Mouse (Mus musculus) MEL (cell line): ENCODE data around the gene Rfx1.

ENCODE experiments used
- CTCF ChIP-seq, 3 experiments: IDR thresholded peaks in 2 of 3; conservative IDR thresholded peaks in 1 of 3; 2 replicates each; pipeline ENCODE4 v1.5.1; 2011 to 2012; ENCODE audit warnings: low read length in 3 of 3, low read depth in 2 of 3, mild to moderate bottlenecking in 2 of 3, improper control_type of control experiment in 1 of 3, inconsistent platforms in 1 of 3, mixed read lengths in 1 of 3, moderate library complexity in 1 of 3; ENCODE audit not compliant: control insufficient read depth in 1 of 3, insufficient read depth in 1 of 3, poor library complexity in 1 of 3, severe bottlenecking in 1 of 3
- ELF1 ChIP-seq: IDR thresholded peaks from 2 replicates; pipeline ENCODE4 v1.6.1; 2014; ENCODE audit warnings: low read depth, mild to moderate bottlenecking, inconsistent platforms, low read length, improper control_type of control experiment, moderate library complexity
- EP300 ChIP-seq, 2 experiments: IDR thresholded peaks; 2 replicates each; pipeline ENCODE4 v1.6.1; 2011; ENCODE audit warnings: improper control_type of control experiment in 2 of 2, low read length in 2 of 2, low read depth in 1 of 2, mild to moderate bottlenecking in 1 of 2
- JUND ChIP-seq: IDR thresholded peaks from 2 replicates; pipeline ENCODE4 v1.6.1; 2011; ENCODE audit warnings: low read depth, mild to moderate bottlenecking, improper control_type of control experiment, low read length
- KAT2A ChIP-seq: conservative IDR thresholded peaks from 2 replicates; pipeline ENCODE4 v1.6.1; 2012; ENCODE audit warnings: low read depth, low read length, improper control_type of control experiment, inconsistent platforms
- MXI1 ChIP-seq: IDR thresholded peaks from 2 replicates; pipeline ENCODE4 v1.6.1; 2011; ENCODE audit warnings: mild to moderate bottlenecking, low read depth, low read length, improper control_type of control experiment
- NELFE ChIP-seq: IDR thresholded peaks from 2 replicates; pipeline ENCODE4 v1.6.1; 2011; ENCODE audit warnings: low read depth, low read length, improper control_type of control experiment
- POLR2A ChIP-seq, 2 experiments: IDR thresholded peaks; 2 replicates each; pipeline ENCODE4 v1.6.1; 2011 to 2012; ENCODE audit warnings: low read length in 2 of 2, mild to moderate bottlenecking in 2 of 2, control low read depth in 1 of 2, improper control_type of control experiment in 1 of 2, low read depth in 1 of 2, moderate library complexity in 1 of 2; ENCODE audit not compliant: control insufficient read depth in 1 of 2, insufficient read depth in 1 of 2, poor library complexity in 1 of 2
- POLR2AphosphoS2 ChIP-seq: IDR thresholded peaks from 2 replicates; pipeline ENCODE4 v1.6.1; 2011; ENCODE audit warnings: low read length, improper control_type of control experiment
- POLR2AphosphoS5 ChIP-seq: IDR thresholded peaks from 2 replicates; pipeline ENCODE4 v1.6.1; 2012; ENCODE audit warnings: low read depth, borderline replicate concordance, mild to moderate bottlenecking, inconsistent platforms, low read length, moderate library complexity, mixed read lengths
- SMC3 ChIP-seq: IDR thresholded peaks from 2 replicates; pipeline ENCODE4 v1.6.1; 2011; ENCODE audit warnings: low read depth, low read length, improper control_type of control experiment
- TCF12 ChIP-seq: IDR thresholded peaks from 2 replicates; pipeline ENCODE4 v1.6.1; 2014; ENCODE audit warnings: low read depth, mild to moderate bottlenecking, inconsistent platforms, low read length, improper control_type of control experiment, moderate library complexity
- USF1 ChIP-seq: IDR thresholded peaks from 2 replicates; pipeline ENCODE4 v1.6.1; 2014; ENCODE audit warnings: low read depth, mild to moderate bottlenecking, inconsistent platforms, low read length, improper control_type of control experiment, moderate library complexity

GRCm38 (mm10) chr8:84104697-84105609, 38.3 kb downstream of the Rfx1 start, which contains the start of gene Dcaf15:
- TF ChIP-seq KAT2A (peak; percentile 48; the same call in 1 of the 2 replicates), POLR2A (IDR thresholded peaks at IDR 0.05; ENCODE audit: control insufficient read depth in 1 of 2, insufficient read depth in 1 of 2, low read depth in 1 of 2, low read length in 2 of 2, poor library complexity in 1 of 2) (peak in 1 of 2 experiments; percentile 67; a peak in 2 of 4 replicates), MXI1 (no peak), POLR2AphosphoS2 (0 out of 2 replicates have a peak, but pooled peaks have one; percentile 34), EP300 (IDR thresholded peaks at IDR 0.05; ENCODE audit: low read depth in 1 of 2, low read length in 2 of 2) (no peak), JUND (no peak), ELF1 (peak; percentile 90), CTCF (IDR thresholded peaks at IDR 0.05 in 2 of 3, conservative IDR thresholded peaks at IDR 0.05 in 1 of 3; ENCODE audit: control insufficient read depth in 1 of 3, insufficient read depth in 1 of 3, low read depth in 2 of 3, low read length in 3 of 3, poor library complexity in 1 of 3, severe bottlenecking in 1 of 3) (no peak), POLR2AphosphoS5 (no peak), SMC3 (no peak), USF1 (no peak), NELFE (peak; percentile 59), TCF12 (peak; percentile 62)
